Mouse (Mus musculus) lung, postnatal 0 days (tissue): Measurements from ENCODE around the gene Jph2.

Experiments used
- CTCF ChIP-seq: IDR thresholded peaks from 2 replicates; pipeline ENCODE4 v1.5.1; 2016; ENCODE audit warnings: antibody characterized with exemption, mild to moderate bottlenecking
- EP300 ChIP-seq: IDR thresholded peaks from 2 replicates; pipeline ENCODE4 v1.6.1; 2016; ENCODE audit warnings: antibody characterized with exemption, mild to moderate bottlenecking, control low read depth

DNA sequence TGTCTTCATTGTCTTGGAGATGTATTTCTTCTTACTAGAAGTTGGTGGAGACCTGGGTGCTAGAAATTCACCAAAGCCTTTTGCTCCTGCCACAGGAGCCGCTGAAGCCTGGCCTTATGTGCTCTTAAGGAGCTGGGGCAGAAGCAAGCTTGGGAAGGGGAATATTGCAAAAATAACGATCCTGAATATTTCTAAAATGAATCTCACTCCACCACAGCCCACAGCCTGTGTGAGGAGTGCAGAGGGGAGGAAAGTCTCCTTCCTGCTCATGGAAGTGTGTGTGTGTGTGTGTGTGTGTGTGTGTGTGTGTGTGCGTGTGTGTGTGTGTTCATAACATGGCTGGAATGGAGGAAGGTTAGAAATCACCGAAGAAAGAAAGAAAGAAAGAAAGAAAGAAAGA lies 977 bp upstream of the Jph2 start:
- TF ChIP-seq CTCF (no peak), EP300 (no peak)
